Mouse (Mus musculus) hindbrain, postnatal 0 days (tissue): ENCODE results near the gene Tll2. TPM values are rescaled to one million over a fixed set of nuclear protein-coding genes. Genes with fewer than 3 reads are reported as not detected.

ENCODE experiments used
- ATAC-seq: fragments of 200-750 bp; cut with Nextera tagmentation; 2 replicates; pipeline ENCODE4 v1.8.0; 2017; ENCODE audit warnings: mild to moderate bottlenecking, moderate TSS enrichment, moderate library complexity
- DNase-seq: peaks from one replicate; pipeline ENCODE4 v3.0.0-alpha.2; 2015; ENCODE audit warnings: low spot score
- H3K27ac ChIP-seq: fragments of 300-500 bp; sonication (generic); 2 replicates; pipeline ENCODE4 v1.5.1; 2014; ENCODE audit warnings: mild to moderate bottlenecking
- H3K27me3 ChIP-seq: fragments of 300-500 bp; sonication (generic); 2 replicates; pipeline ENCODE4 v1.6.1; 2014; ENCODE audit warnings: low read length, mixed read lengths; ENCODE audit not compliant: insufficient read depth
- H3K36me3 ChIP-seq: fragments of 300-500 bp; sonication (generic); 2 replicates; pipeline ENCODE4 v1.6.1; 2014; ENCODE audit warnings: low read length, mixed read lengths; ENCODE audit not compliant: insufficient read depth
- H3K4me1 ChIP-seq: fragments of 300-500 bp; sonication (generic); 2 replicates; pipeline ENCODE4 v1.6.1; 2014; ENCODE audit warnings: antibody characterized with exemption, low read length, mixed read lengths; ENCODE audit not compliant: insufficient read depth
- H3K4me2 ChIP-seq: fragments of 300-500 bp; sonication (generic); 2 replicates; pipeline ENCODE4 v1.6.1; 2014; ENCODE audit warnings: low read depth, mild to moderate bottlenecking, low read length, moderate library complexity, mixed read lengths
- H3K4me3 ChIP-seq: fragments of 300-500 bp; sonication (generic); 2 replicates; pipeline ENCODE4 v1.5.1; 2014; ENCODE audit warnings: low read length
- H3K9ac ChIP-seq: fragments of 300-500 bp; sonication (generic); replicated peaks from 2 replicates; pipeline ENCODE4 v1.6.1; 2014; ENCODE audit warnings: mild to moderate bottlenecking, low read length, moderate library complexity, mixed read lengths
- H3K9me3 ChIP-seq: fragments of 300-500 bp; sonication (generic); 2 replicates; pipeline ENCODE4 v1.6.1; 2016; ENCODE audit warnings: low read length, mixed read lengths
- CTCF ChIP-seq: IDR thresholded peaks from 2 replicates; pipeline ENCODE4 v1.5.1; 2016; ENCODE audit warnings: antibody characterized with exemption, control low read depth, low read depth
- WGBS: fragments of 180-500 bp; shearing (Covaris S2); extraction: QIAGEN DNeasy Blood & Tissue Kit; methylation state at CpG from one replicate; pipeline ENCODE4 v1.1.7; 2014; 5-methylcytosine and 5-hydroxymethylcytosine counted together
- polyA plus RNA-seq: library from polyadenylated mRNA; unstranded; fragments of >200 nt; fragmentation: Nextera tagmentation; extraction: Ambion mirVana; gene quantifications from 2 replicates; pipeline ENCODE4 v1.2.1, GENCODE M21; 2015
- total RNA-seq: library from RNA; depleted of rRNA; stranded (reverse); fragments of >200 nt; gene quantifications from 2 replicates; pipeline ENCODE4 v1.2.3, GENCODE M21; 2014

Tll2 gene
- total and polyA plus RNA-seq, 2 experiments from 2014 or later, result 0.60 to 2.8 TPM

GRCm38 (mm10) chr19:41100863-41101262, 105.8 kb downstream of the Tll2 start:
- no peaks in the 10 kb centered on the region for H3K4me1 ChIP-seq
- H3K4me2 ChIP-seq, result no peak overlapping the region
- H3K4me3 ChIP-seq, result no peak overlapping the region
- WGBS, result 54% methylated on average over 7 of the region's 7 CpGs
- DNase-seq (peak; percentile 67), ATAC-seq (peak; percentile 57)
- H3K27me3 ChIP-seq, result 0 out of 2 replicates have a peak, but pooled peaks cover 10% of the 10 kb centered on the region
- no peak for TF ChIP-seq CTCF
- H3K27ac ChIP-seq, result no peak overlapping the region
- H3K9me3 ChIP-seq, result no peaks in the 10 kb centered on the region
- no peak overlapping the region for H3K9ac ChIP-seq
- H3K36me3 ChIP-seq, result no peaks in the 10 kb centered on the region

DNA sequence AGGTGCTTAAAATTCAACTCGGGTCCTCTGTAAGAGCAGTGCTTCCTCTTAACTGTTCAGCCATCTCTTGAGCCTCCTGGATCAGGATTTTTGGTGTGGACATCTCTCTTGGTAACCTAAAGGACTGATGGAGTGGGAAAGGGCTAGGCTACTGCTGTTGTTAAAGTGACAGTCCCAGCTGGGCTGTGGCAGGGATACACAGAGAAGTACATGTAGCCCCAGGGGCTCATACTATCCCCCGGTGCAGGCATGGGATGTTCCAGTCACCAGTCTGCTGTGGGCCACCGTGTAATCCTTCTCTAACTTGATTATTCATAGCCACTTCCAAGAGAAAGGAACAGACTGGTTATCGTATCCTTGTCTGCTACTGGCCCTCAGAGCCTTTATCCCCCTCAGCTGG, 109.6 kb downstream of the Tll2 start:
- H3K27ac ChIP-seq, result no peak overlapping the region
- H3K27me3 ChIP-seq, result 0 out of 2 replicates have a peak, but pooled peaks cover 6% of the 10 kb centered on the region
- no peak overlapping the region for H3K9ac ChIP-seq
- DNase-seq (no peak), ATAC-seq (no peak)
- no peak overlapping the region for H3K4me2 ChIP-seq
- no peaks in the 10 kb centered on the region for H3K9me3 ChIP-seq
- no peak for TF ChIP-seq CTCF
- WGBS, result 39% methylated on average over 4 of the region's 4 CpGs
- no peaks in the 10 kb centered on the region for H3K4me1 ChIP-seq
- H3K36me3 ChIP-seq, result no peaks in the 10 kb centered on the region
- no peak overlapping the region for H3K4me3 ChIP-seq

GRCm38 (mm10) chr19:41091901-41092300, 114.7 kb downstream of the Tll2 start:
- DNase-seq (no peak), ATAC-seq (no peak)
- Histone ChIP-seq H3K36me3 (no peaks in the 10 kb centered on the region), H3K27me3 (no peaks in the 10 kb centered on the region; the same call in 1 of the 2 replicates), H3K4me1 (no peaks in the 10 kb centered on the region), H3K9me3 (no peaks in the 10 kb centered on the region), H3K4me2 (no peak overlapping the region), H3K9ac (no peak overlapping the region), H3K4me3 (no peak overlapping the region), H3K27ac (no peak overlapping the region)
- no peak for TF ChIP-seq CTCF
- 79% methylated on average over 2 of the region's 2 CpGs for WGBS

GRCm38 (mm10) chr19:41089833-41090232, 116.8 kb downstream of the Tll2 start:
- ATAC-seq (peak; percentile 64), DNase-seq (peak; percentile 92)
- Histone ChIP-seq H3K27me3 (no peaks in the 10 kb centered on the region; the same call in 1 of the 2 replicates), H3K4me3 (no peak overlapping the region), H3K36me3 (no peaks in the 10 kb centered on the region), H3K27ac (no peak overlapping the region), H3K4me2 (no peak overlapping the region), H3K4me1 (no peaks in the 10 kb centered on the region), H3K9ac (no peak overlapping the region), H3K9me3 (no peaks in the 10 kb centered on the region)
- peak; percentile 93 for TF ChIP-seq CTCF
- WGBS, result 13% methylated on average over 5 of the region's 5 CpGs

GRCm38 (mm10) chr19:41088491-41088890, 118.1 kb downstream of the Tll2 start:
- Histone ChIP-seq H3K36me3 (no peaks in the 10 kb centered on the region), H3K4me2 (0 out of 2 replicates have a peak overlapping the region, but pooled peaks have one; percentile 28), H3K27me3 (no peaks in the 10 kb centered on the region; the same call in 1 of the 2 replicates), H3K4me3 (no peak overlapping the region), H3K9ac (no peak overlapping the region), H3K27ac (no peak overlapping the region), H3K4me1 (no peaks in the 10 kb centered on the region), H3K9me3 (no peaks in the 10 kb centered on the region)
- no peak for TF ChIP-seq CTCF
- WGBS, result 46% methylated on average over 18 of the region's 18 CpGs
- no peak for ATAC-seq
- no peak for DNase-seq

- H3K36me3 ChIP-seq, result no peaks in the 10 kb centered on the region
- no peaks in the 10 kb centered on the region; the same call in 1 of the 2 replicates for H3K27me3 ChIP-seq
- H3K9ac ChIP-seq, result no peak overlapping the region
- no peaks in the 10 kb centered on the region for H3K9me3 ChIP-seq
- no peak overlapping the region for H3K27ac ChIP-seq
- ATAC-seq (no peak), DNase-seq (no peak)
- no peaks in the 10 kb centered on the region for H3K4me1 ChIP-seq
- WGBS, result 46% methylated on average over 4 of the region's 4 CpGs
- H3K4me3 ChIP-seq, result no peak overlapping the region
- H3K4me2 ChIP-seq, result no peak overlapping the region
- TF ChIP-seq CTCF, result no peak
Observed at GRCm38 (mm10) chr19:41087901-41088300, 118.7 kb downstream of the Tll2 start.

DNA sequence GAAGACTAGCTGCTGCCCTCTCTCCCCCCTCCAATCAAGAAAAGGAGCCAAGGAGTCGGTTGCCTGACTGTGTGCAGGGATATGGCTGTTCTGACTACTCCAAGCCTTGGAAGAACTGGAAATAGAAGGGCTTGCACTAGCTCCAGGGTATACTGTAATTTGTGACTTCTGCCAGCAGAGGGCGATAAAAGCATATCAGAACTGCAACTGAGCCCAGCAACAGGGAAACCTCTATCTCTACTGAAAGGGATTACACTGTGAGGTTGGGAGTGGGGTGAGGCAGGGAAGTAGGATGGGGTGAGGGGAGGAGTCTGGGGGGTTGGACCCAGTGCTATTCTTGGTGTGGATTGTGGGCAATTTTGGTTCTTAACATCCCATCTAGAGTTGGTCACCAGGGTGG, 119.9 kb downstream of the Tll2 start:
- Histone ChIP-seq H3K9ac (no peak overlapping the region), H3K4me1 (no peaks in the 10 kb centered on the region), H3K27me3 (no peaks in the 10 kb centered on the region; the same call in 1 of the 2 replicates), H3K4me2 (no peak overlapping the region), H3K27ac (no peak overlapping the region), H3K9me3 (no peaks in the 10 kb centered on the region), H3K4me3 (no peak overlapping the region), H3K36me3 (no peaks in the 10 kb centered on the region)
- ATAC-seq (peak; percentile 76), DNase-seq (peak; percentile 91)
- TF ChIP-seq CTCF, result peak; percentile 95
- 7% methylated on average over 2 of the region's 2 CpGs for WGBS
